Mouse (Mus musculus): Measurements from ENCODE around the gene Ptprj. TPM values are rescaled to one million over a fixed set of nuclear protein-coding genes. Genes with fewer than 3 reads are reported as not detected.
A peak's percentile ranks its signal among the peaks of the same experiment; 100 is the strongest.

Ptprj gene
- polyA plus RNA-seq, 1 experiment from 2014 or later, result 1.6 TPM

DNA sequence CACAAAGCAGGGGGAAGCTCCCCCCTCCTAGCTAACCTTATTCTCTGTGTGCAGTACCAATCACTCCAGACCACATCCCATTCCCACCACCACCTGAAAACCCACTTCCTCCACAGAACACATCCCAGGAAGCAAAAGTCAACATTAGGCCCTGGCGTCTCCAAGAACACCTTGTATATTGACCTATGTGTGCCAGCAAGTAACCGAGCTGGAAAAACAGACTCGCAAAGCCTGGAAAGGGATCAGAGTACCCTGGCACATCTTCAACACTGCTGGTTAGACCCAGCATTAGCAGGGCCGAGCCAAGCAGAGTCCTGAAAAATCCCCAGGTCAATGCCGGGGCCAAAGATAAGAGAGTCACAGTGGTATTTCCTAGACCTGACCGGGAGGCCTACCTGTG lies 58.0 kb downstream of the Ptprj start:
- Histone ChIP-seq H3K4me3 (no peak overlapping the region), H3K4me1 (replicated peaks) (peaks cover 8% of the 10 kb centered on the region; the same call in 1 of the 2 replicates), H3K27me3 (replicated peaks) (no peaks in the 10 kb centered on the region), H3K4me2 (no peak overlapping the region), H3K27ac (ENCODE audit: poor library complexity, severe bottlenecking) (no peak overlapping the region), H3K9me3 (replicated peaks) (no peaks in the 10 kb centered on the region), H3K9ac (no peak overlapping the region), H3K36me3 (no peaks in the 10 kb centered on the region)
- ATAC-seq (ENCODE audit: insufficient number of reproducible peaks, low FRiP score), result no peak
- WGBS, result 82% methylated on average over 6 of the region's 6 CpGs

DNA sequence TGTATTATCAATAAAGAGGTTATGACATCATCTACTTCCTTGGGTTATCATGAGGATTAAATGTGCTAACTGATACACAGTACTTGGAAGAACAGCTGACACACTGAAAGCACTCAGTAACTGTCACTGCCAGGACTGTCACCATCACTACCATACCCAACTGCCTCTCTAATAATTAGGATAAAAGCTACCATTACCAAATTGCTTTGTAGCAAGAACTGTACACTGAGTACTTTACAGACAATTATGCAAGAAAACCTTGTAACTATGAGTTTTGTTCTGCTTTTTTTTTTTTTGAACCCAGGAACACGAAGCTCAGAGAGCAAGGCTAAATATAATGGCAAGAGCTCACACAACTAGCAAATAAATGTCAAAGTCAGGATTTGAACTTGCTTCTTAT lies 58.5 kb downstream of the Ptprj start:
- ATAC-seq (ENCODE audit: insufficient number of reproducible peaks, low FRiP score), result no peak
- no peaks in the 10 kb centered on the region for H3K27me3 ChIP-seq (replicated peaks)
- H3K4me2 ChIP-seq, result no peak overlapping the region
- 72% methylated on average over 1 of the region's 1 CpGs for WGBS
- no peaks in the 10 kb centered on the region for H3K36me3 ChIP-seq
- H3K4me1 ChIP-seq (replicated peaks), result peaks cover 8% of the 10 kb centered on the region; the same call in 1 of the 2 replicates
- H3K9ac ChIP-seq, result no peak overlapping the region
- no peak overlapping the region for H3K4me3 ChIP-seq
- no peak overlapping the region for H3K27ac ChIP-seq (ENCODE audit: poor library complexity, severe bottlenecking)
- no peaks in the 10 kb centered on the region for H3K9me3 ChIP-seq (replicated peaks)

DNA sequence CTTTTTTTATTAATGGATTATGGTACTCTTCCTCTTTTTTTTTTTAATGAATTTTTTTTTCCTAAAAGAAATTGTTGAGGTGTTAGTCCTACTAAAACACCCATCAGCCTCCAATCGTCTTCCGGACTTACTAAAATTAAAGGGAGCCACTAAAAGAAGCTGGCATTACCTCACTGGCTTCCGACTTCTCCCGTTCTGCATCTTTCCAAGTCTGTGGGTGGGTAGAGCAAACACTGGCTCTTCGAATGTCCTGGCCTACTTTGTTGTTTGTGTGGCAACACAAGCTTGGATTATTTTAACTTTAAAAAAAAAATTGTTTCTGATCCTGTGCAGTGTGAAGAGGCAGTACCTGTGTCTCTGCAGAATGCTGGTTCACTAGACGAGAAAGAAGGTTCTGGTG lies 62.2 kb downstream of the Ptprj start:
- H3K4me1 ChIP-seq (replicated peaks), result 0 out of 2 replicates have a peak, but pooled peaks cover 5% of the 10 kb centered on the region
- WGBS, result 81% methylated on average over 6 of the region's 6 CpGs
- no peaks in the 10 kb centered on the region for H3K9me3 ChIP-seq (replicated peaks)
- H3K4me3 ChIP-seq, result no peak overlapping the region
- no peaks in the 10 kb centered on the region for H3K36me3 ChIP-seq
- no peak for ATAC-seq (ENCODE audit: insufficient number of reproducible peaks, low FRiP score)
- H3K27ac ChIP-seq (ENCODE audit: poor library complexity, severe bottlenecking), result no peak overlapping the region
- no peak overlapping the region for H3K9ac ChIP-seq
- no peaks in the 10 kb centered on the region for H3K27me3 ChIP-seq (replicated peaks)
- H3K4me2 ChIP-seq, result no peak overlapping the region

DNA sequence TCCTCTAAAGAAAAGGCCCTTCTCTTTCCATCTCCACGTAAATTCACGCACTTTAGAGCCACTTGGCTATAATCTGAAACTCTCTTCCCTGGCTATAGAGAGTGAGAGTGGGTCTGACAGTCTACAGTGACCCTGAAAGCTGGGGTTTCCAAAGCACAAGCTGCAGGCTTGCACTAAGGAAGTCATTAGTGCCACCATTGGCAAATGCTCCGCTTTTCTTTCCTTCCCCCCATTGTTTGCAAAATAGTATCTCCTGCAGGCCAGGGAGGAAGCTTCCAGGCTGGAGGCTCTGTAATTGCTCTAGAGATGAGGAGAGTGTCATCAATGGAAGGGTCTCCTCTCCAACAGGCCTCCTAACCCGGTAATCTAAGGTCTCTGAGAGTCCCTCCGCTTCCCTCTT lies 65.5 kb downstream of the Ptprj start:
- no peak overlapping the region for H3K9ac ChIP-seq
- H3K9me3 ChIP-seq (replicated peaks), result no peaks in the 10 kb centered on the region
- H3K27me3 ChIP-seq (replicated peaks), result no peaks in the 10 kb centered on the region
- ATAC-seq (ENCODE audit: insufficient number of reproducible peaks, low FRiP score), result no peak
- H3K4me1 ChIP-seq (replicated peaks), result 0 out of 2 replicates have a peak, but pooled peaks cover 8% of the 10 kb centered on the region
- H3K27ac ChIP-seq (ENCODE audit: poor library complexity, severe bottlenecking), result no peak overlapping the region
- H3K4me2 ChIP-seq, result no peak overlapping the region
- no peak overlapping the region for H3K4me3 ChIP-seq
- 67% methylated on average over 5 of the region's 5 CpGs for WGBS
- H3K36me3 ChIP-seq, result no peaks in the 10 kb centered on the region

DNA sequence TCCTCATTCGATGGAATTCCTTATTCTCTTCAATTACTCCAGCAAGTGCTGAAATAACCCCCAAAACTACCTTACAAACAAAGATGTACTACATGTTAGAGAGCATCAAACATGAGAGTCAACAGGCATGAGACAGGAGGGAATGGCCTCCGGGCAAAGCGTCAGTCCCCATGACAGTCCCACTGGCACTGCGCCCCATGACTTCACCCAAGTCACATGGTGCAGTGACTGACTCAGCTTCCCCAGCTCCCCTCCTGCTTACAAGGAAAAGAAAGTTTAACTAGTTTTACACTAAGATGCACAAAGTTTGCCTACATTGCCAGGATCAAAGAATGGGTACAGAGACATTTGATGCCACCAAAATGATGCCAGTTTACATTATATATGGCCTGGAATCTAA lies 71.2 kb downstream of the Ptprj start:
- no peak overlapping the region for H3K9ac ChIP-seq
- 92% methylated on average over 4 of the region's 4 CpGs for WGBS
- H3K4me2 ChIP-seq, result no peak overlapping the region
- H3K27ac ChIP-seq (ENCODE audit: poor library complexity, severe bottlenecking), result no peak overlapping the region
- H3K36me3 ChIP-seq, result no peaks in the 10 kb centered on the region
- H3K4me3 ChIP-seq, result no peak overlapping the region
- H3K9me3 ChIP-seq (replicated peaks), result no peaks in the 10 kb centered on the region
- H3K4me1 ChIP-seq (replicated peaks), result peaks cover 21% of the 10 kb centered on the region
- H3K27me3 ChIP-seq (replicated peaks), result no peaks in the 10 kb centered on the region
- no peak for ATAC-seq (ENCODE audit: insufficient number of reproducible peaks, low FRiP score)

DNA sequence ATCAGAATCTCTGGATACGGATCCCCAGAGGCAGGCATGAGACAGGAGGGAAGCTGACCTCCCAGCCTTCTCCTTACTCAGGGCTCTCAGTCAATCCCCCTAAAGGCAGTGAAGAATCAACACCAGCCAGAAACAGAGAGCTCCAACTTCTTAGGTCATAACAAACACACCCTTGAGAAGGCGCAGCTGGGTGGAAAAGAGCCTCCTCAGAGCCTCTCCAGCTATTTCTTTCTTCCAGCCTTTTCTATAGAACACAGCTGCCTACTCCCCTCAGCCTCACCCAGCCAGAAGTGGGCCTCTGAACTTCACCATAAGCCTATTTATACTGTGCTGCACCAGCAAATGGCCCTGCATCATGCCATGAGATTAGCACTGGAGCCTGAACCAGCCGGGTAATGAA lies 74.3 kb downstream of the Ptprj start:
- H3K4me2 ChIP-seq, result no peak overlapping the region
- no peaks in the 10 kb centered on the region for H3K27me3 ChIP-seq (replicated peaks)
- WGBS, result 64% methylated on average over 3 of the region's 3 CpGs
- peaks cover 17% of the 10 kb centered on the region for H3K4me1 ChIP-seq (replicated peaks)
- H3K9ac ChIP-seq, result no peak overlapping the region
- H3K4me3 ChIP-seq, result no peak overlapping the region
- ATAC-seq (ENCODE audit: insufficient number of reproducible peaks, low FRiP score), result no peak
- no peaks in the 10 kb centered on the region for H3K9me3 ChIP-seq (replicated peaks)
- no peak overlapping the region for H3K27ac ChIP-seq (ENCODE audit: poor library complexity, severe bottlenecking)
- H3K36me3 ChIP-seq, result no peaks in the 10 kb centered on the region

DNA sequence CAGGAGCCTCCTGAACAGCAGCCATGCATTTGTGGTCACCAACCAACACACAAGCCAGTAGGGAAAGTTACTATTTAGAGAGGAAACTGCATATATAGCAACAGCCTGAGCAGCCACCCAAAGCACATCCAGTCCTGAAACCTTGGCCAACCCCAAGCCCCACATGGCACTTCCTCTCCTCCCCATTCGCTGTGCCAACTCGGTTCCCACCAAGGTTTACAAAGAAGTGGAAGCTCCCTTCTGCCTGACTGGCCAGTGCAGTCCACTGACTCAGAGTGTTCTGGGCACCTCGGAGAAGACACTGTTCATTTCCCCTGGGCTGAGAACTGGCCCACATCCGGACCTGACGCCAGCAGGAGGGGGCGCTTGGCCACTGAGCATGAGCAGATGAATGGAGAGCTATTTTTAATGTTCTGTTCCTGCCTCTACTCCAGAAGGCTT lies 75.7 kb downstream of the Ptprj start:
- ATAC-seq (ENCODE audit: insufficient number of reproducible peaks, low FRiP score), result no peak
- no peaks in the 10 kb centered on the region for H3K36me3 ChIP-seq
- 67% methylated on average over 6 of the region's 6 CpGs for WGBS
- H3K4me1 ChIP-seq (replicated peaks), result peaks cover 17% of the 10 kb centered on the region
- H3K4me3 ChIP-seq, result no peak overlapping the region
- no peak overlapping the region for H3K9ac ChIP-seq
- H3K27ac ChIP-seq (ENCODE audit: poor library complexity, severe bottlenecking), result no peak overlapping the region
- no peaks in the 10 kb centered on the region for H3K9me3 ChIP-seq (replicated peaks)
- no peak overlapping the region for H3K4me2 ChIP-seq
- H3K27me3 ChIP-seq (replicated peaks), result no peaks in the 10 kb centered on the region

DNA sequence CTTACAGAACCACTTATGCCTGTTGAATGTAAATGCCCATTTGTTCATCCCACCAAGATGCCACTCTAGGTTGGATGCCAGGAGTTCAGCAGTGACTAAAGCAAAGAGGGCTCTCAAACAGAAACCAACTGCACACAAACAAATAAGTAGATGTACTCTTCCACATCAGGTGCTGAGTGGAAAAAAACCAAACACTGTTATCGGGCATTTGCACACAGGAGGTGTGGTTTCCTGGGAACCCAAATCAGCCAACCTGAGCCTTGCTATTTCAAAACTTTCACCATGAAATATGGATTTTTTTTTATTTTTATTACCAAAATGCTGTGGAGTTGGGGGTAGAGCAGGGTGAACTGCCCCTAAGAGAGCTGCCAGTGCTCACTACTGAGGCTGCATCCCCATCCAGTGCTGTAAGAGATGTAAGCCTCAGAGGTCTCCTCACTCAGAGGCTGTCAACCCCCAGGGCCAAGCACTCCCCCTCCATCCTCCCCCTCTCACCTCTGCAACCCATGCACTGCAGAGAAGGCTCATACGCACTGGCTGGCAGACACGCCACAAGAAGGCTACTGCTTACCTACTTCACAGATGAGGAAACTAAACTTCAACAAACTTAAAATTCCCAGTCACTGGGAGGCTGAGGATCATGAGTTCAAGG lies 77.1 kb downstream of the Ptprj start:
- H3K27me3 ChIP-seq (replicated peaks), result no peaks in the 10 kb centered on the region
- H3K4me1 ChIP-seq (replicated peaks), result peaks cover 17% of the 10 kb centered on the region
- no peaks in the 10 kb centered on the region for H3K36me3 ChIP-seq
- no peak overlapping the region for H3K9ac ChIP-seq
- no peak overlapping the region for H3K27ac ChIP-seq (ENCODE audit: poor library complexity, severe bottlenecking)
- H3K9me3 ChIP-seq (replicated peaks), result no peaks in the 10 kb centered on the region
- H3K4me2 ChIP-seq, result no peak overlapping the region
- H3K4me3 ChIP-seq, result no peak overlapping the region
- ATAC-seq (ENCODE audit: insufficient number of reproducible peaks, low FRiP score), result peak; percentile 57; the same call in 1 of the 2 replicates
- 79% methylated on average over 3 of the region's 3 CpGs for WGBS

DNA sequence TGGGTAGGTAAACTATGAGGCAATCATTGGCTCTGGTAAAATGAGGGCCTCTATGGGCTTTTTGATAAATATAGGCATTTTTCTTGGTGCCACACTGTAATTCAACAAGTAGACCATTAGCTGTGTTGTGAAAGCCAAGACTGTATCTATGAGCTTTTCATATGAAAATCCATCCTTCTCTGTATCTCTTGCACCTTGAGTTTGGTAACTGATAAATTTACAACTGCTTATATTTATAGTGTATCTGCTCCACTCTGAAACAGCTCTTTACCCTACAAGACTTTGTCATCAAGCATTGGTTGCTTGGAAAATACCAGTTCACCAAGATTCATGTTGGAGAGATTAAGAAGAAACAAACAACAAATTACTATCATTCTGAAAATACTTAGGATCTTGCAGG lies 77.7 kb downstream of the Ptprj start:
- no peak overlapping the region for H3K27ac ChIP-seq (ENCODE audit: poor library complexity, severe bottlenecking)
- no peaks in the 10 kb centered on the region for H3K27me3 ChIP-seq (replicated peaks)
- no peak for ATAC-seq (ENCODE audit: insufficient number of reproducible peaks, low FRiP score)

DNA sequence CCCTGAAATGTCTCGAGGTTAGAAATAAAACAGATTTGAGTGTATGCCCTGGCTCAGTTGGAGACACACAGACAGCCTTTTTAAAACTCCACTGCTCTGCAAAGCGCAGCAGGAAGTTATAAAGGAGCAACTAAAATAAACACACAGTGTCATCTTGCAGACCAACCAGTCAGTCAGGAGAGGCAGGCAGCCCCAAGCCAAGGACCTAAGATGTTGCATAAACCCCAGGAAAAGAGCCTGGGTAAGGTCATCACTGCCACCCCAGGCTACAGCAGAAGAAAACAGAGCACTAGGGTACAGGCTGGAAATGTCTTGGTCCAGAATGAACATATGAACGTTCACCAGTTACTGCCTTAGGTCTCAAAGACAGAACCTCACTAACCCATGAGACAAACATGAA lies 78.7 kb downstream of the Ptprj start:
- no peaks in the 10 kb centered on the region for H3K9me3 ChIP-seq (replicated peaks)
- H3K9ac ChIP-seq, result no peak overlapping the region
- H3K36me3 ChIP-seq, result no peaks in the 10 kb centered on the region
- no peak overlapping the region for H3K4me2 ChIP-seq
- peaks cover 13% of the 10 kb centered on the region for H3K4me1 ChIP-seq (replicated peaks)
- ATAC-seq (ENCODE audit: insufficient number of reproducible peaks, low FRiP score), result no peak
- no peak overlapping the region for H3K4me3 ChIP-seq
- no peaks in the 10 kb centered on the region for H3K27me3 ChIP-seq (replicated peaks)
- H3K27ac ChIP-seq (ENCODE audit: poor library complexity, severe bottlenecking), result no peak overlapping the region
- 62% methylated on average over 3 of the region's 3 CpGs for WGBS

More for the DNA sequence above, 77.7 kb downstream of the Ptprj start:
- Histone ChIP-seq H3K4me3 (no peak overlapping the region), H3K4me1 (replicated peaks) (peaks cover 17% of the 10 kb centered on the region), H3K9ac (no peak overlapping the region), H3K36me3 (no peaks in the 10 kb centered on the region), H3K9me3 (replicated peaks) (no peaks in the 10 kb centered on the region), H3K4me2 (no peak overlapping the region)

DNA sequence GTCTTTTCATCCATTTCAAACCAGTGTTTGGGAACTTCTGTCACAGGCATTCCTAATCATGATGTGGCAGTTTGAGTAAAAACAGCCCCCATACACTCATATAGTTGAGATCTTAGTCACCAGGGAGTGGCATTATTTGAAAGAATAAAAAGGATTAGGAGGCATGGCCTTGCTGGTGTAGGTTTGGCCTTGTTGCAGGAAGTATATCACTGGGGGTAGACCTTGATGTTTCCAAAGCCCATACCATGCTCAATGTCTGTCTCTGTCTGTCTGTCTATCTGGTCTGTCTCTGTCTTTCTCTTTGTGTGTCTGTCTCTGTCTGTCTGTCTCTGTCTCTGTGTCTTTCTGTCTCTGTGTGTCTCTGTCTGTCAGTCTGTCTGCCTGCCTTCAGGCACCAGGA lies 79.6 kb downstream of the Ptprj start:
- no peaks in the 10 kb centered on the region for H3K27me3 ChIP-seq (replicated peaks)
- ATAC-seq (ENCODE audit: insufficient number of reproducible peaks, low FRiP score), result no peak
- H3K9me3 ChIP-seq (replicated peaks), result no peaks in the 10 kb centered on the region
- H3K4me2 ChIP-seq, result no peak overlapping the region
- H3K4me1 ChIP-seq (replicated peaks), result peaks cover 9% of the 10 kb centered on the region
- no peak overlapping the region for H3K9ac ChIP-seq
- H3K36me3 ChIP-seq, result no peaks in the 10 kb centered on the region
- H3K4me3 ChIP-seq, result no peak overlapping the region
- no peak overlapping the region for H3K27ac ChIP-seq (ENCODE audit: poor library complexity, severe bottlenecking)

DNA sequence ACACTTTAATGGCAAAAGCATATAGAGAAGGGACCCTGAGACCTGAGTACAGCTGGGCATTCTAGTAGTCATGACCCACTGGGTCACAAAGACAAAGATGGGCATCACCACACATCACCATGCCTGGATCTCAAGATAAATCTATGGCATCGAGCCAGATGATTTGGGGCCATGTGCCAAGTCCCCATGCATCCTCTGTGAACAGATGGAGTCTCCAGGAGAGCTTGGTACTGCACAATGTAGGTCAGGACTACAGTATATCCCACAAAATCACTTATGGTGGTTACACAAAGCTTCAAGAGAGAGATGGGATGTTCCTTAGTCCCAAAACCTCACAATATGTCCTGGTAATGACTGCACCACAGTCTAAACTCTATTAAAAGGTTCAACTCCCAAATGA lies 81.4 kb downstream of the Ptprj start:
- Histone ChIP-seq H3K4me3 (no peak overlapping the region), H3K36me3 (no peaks in the 10 kb centered on the region), H3K9ac (no peak overlapping the region), H3K27ac (ENCODE audit: poor library complexity, severe bottlenecking) (no peak overlapping the region), H3K9me3 (replicated peaks) (no peaks in the 10 kb centered on the region), H3K4me2 (no peak overlapping the region), H3K27me3 (replicated peaks) (no peaks in the 10 kb centered on the region), H3K4me1 (replicated peaks) (no peaks in the 10 kb centered on the region)
- 81% methylated on average over 1 of the region's 1 CpGs for WGBS
- ATAC-seq (ENCODE audit: insufficient number of reproducible peaks, low FRiP score), result no peak
